8 mouse cellular contexts compared by ENCODE assay signal in the genomic region with DNA sequence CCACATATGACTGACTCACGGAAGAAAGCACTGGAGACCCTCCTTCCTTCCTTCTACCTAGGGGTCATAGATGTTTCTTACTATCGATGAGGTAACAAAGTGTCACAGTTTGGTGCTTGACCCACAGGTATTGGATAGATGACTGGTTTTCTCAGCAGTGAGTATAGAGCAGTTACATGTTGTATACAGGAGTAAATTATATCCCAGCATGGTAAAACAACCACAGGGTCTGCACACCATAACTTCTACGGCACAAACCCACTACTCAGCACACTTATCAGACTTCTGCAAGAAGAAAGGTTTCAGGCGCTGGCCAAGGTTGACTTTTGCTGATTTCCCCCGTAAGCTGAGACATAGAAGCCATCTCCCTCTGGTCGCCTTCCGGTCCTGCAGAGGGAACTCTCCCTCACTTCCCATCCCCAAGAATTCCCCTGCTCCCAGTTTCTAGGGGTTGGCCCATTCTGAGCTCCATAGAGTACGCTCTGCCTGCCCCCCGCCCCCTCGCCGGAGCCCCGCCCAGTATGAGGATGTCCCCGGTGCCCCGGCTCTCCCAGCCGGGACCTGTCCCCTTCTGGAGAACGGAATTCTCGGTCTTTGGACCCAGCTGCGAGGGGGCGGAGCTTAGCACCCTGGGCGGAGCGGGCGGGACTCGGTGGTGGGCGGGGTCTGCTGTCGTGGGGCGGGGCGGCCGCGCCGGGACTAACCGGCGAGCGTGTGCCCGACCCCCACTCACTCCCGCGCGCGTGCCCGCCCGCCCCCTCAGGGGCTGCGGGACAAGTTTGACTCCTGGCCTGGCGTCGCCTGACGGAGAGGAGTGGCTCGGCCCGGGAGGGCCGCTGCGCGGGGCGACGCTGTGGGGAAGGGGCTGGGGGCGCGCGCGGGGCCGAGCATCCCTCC. TPM values are rescaled to one million over a fixed set of nuclear protein-coding genes. Genes with fewer than 3 reads are reported as not detected.
DNase-seq lines count a peak whose midpoint lies in the region; ATAC-seq and TF ChIP-seq lines count a peak whose summit lies in the region.

A gene (plus strand): TSS at position 664 of the 897 bp plus-strand sequence.

- no peaks in the 10 kb centered on the region for H3K27me3 ChIP-seq in forebrain, embryonic 16.5 days (replicated peaks; ENCODE audit: control insufficient read depth, insufficient read depth, low read length)
- H3K27me3 ChIP-seq in neural tube, embryonic 14.5 days (ENCODE audit: control insufficient read depth, insufficient read depth, low read length), result no peaks in the 10 kb centered on the region

- H3K9ac ChIP-seq in ES-E14 (ENCODE audit: insufficient read depth, low read depth, low read length, poor library complexity, severe bottlenecking), result peak within 1 kb of the TSS; percentile 90
- peak within 1 kb of the TSS; percentile 76 for H3K9ac ChIP-seq in forebrain, embryonic 16.5 days (replicated peaks; ENCODE audit: low read depth, low read length)
- H3K9ac ChIP-seq in neural tube, embryonic 14.5 days (replicated peaks; ENCODE audit: low read depth, low read length), result peak within 1 kb of the TSS; percentile 80

- intact Hi-C loops in heart, postnatal 25 days (cut with DNase I), result loop anchor here (5.0 kb wide), 2 partner anchors 50 to 90 kb away; a partner anchor contains a TSS

- H3K36me3 ChIP-seq in ES-E14 (ENCODE audit: control insufficient read depth, insufficient read depth, low read length, poor library complexity, severe bottlenecking), result no peaks in the 10 kb centered on the region
- no peaks in the 10 kb centered on the region for H3K36me3 ChIP-seq in forebrain, embryonic 16.5 days (ENCODE audit: control insufficient read depth, insufficient read depth)
- H3K36me3 ChIP-seq in neural tube, embryonic 14.5 days (ENCODE audit: control insufficient read depth, insufficient read depth, low read length), result no peaks in the 10 kb centered on the region

- no peaks in the 10 kb centered on the region for H3K9me3 ChIP-seq in ES-E14 (ENCODE audit: control insufficient read depth, insufficient read depth, low read depth, low read length)
- no peaks in the 10 kb centered on the region for H3K9me3 ChIP-seq in forebrain, embryonic 16.5 days (ENCODE audit: control insufficient read depth, low read length)
- H3K9me3 ChIP-seq in neural tube, embryonic 14.5 days (ENCODE audit: control insufficient read depth, low read length), result no peaks in the 10 kb centered on the region

- H3K27ac ChIP-seq in ES-E14 (ENCODE audit: insufficient read depth, low read depth, low read length, poor library complexity, severe bottlenecking), result peak within 1 kb of the TSS; percentile 19; the same call in 1 of the 2 replicates
- peak within 1 kb of the TSS; percentile 37 for H3K27ac ChIP-seq in forebrain, embryonic 16.5 days (ENCODE audit: low read length)
- H3K27ac ChIP-seq in neural tube, embryonic 14.5 days (ENCODE audit: low read depth, low read length), result peak within 1 kb of the TSS; percentile 29; the same call in 1 of the 2 replicates

- peak within 1 kb of the TSS; percentile 70 to 100 for H3K4me3 ChIP-seq in ES-E14 (ENCODE audit: insufficient read depth in 1 of 2, low read depth in 1 of 2, low read length in 2 of 2, poor library complexity in 1 of 2, severe bottlenecking in 1 of 2)
- peak within 1 kb of the TSS; percentile 77 for H3K4me3 ChIP-seq in forebrain, embryonic 16.5 days (replicated peaks; ENCODE audit: low read length)
- peak within 1 kb of the TSS; percentile 81 for H3K4me3 ChIP-seq in neural tube, embryonic 14.5 days (ENCODE audit: low read depth, low read length)

- peak; percentile 86 for ATAC-seq in forebrain, embryonic 16.5 days
- peak; percentile 91 for ATAC-seq in neural tube, embryonic 14.5 days (ENCODE audit: low read depth)

- H3K4me1 ChIP-seq in ES-E14 (ENCODE audit: control insufficient read depth in 2 of 2, insufficient read depth in 2 of 2, low read length in 2 of 2, poor library complexity in 1 of 2), result peaks cover 1 to 3% of the 10 kb centered on the region in 2 experiments; a peak in 2 of 4 replicates
- H3K4me1 ChIP-seq in forebrain, embryonic 16.5 days (replicated peaks; ENCODE audit: control insufficient read depth, insufficient read depth, low read length), result peaks cover 15% of the 10 kb centered on the region
- no peaks in the 10 kb centered on the region; the same call in 1 of the 2 replicates for H3K4me1 ChIP-seq in neural tube, embryonic 14.5 days (ENCODE audit: control insufficient read depth, insufficient read depth, low read length)

- peak; percentile 75 for DNase-seq in ES-E14 (ENCODE audit: low read depth, low spot score)
- DNase-seq in cerebellum, adult 11-12 months, result peak; percentile 67
- DNase-seq in heart, postnatal 25 days (ENCODE audit: low spot score), result peak; percentile 78
- DNase-seq in layer of hippocampus, adult 18-20 months (ENCODE audit: low spot score in 2 of 2), result peak; percentile 73 to 83
- DNase-seq in lung, adult 18-20 months, result peak; percentile 89 to 91
- DNase-seq in testis, postnatal 10 days (ENCODE audit: low spot score), result peak; percentile 98

- WGBS in forebrain, embryonic 16.5 days, result 7% methylated on average over 30 of the region's 56 CpGs
- WGBS in neural tube, embryonic 14.5 days, result 5% methylated on average over 50 of the region's 56 CpGs

- in situ Hi-C loops in ES-E14 (cut with MboI; ENCODE audit: low sequenced_read_pairs in 2 of 2, unreplicated experiment in 2 of 2), result no loop called here

- H3K4me2 ChIP-seq in forebrain, embryonic 16.5 days (ENCODE audit: low read length), result peak within 1 kb of the TSS; percentile 89
- H3K4me2 ChIP-seq in neural tube, embryonic 14.5 days (ENCODE audit: low read depth, low read length), result peak within 1 kb of the TSS; percentile 86

TF ChIP-seq in ES-E14, 5 proteins besides CTCF, POLR2A, EP300 and RAD21:
- no peak for TF ChIP-seq CHD2 (IDR thresholded peaks at IDR 0.05; ENCODE audit: low read depth, low read length)
- no peak for TF ChIP-seq ZNF384 (IDR thresholded peaks at IDR 0.05; ENCODE audit: low read depth, low read length)
- TF ChIP-seq MAFK (IDR thresholded peaks at IDR 0.05; ENCODE audit: insufficient read depth, low read depth, low read length), result no peak
- no peak for TF ChIP-seq ZC3H11A (IDR thresholded peaks at IDR 0.05; ENCODE audit: borderline replicate concordance, low read depth, low read length)
- no peak for TF ChIP-seq HCFC1 (IDR thresholded peaks at IDR 0.05; ENCODE audit: borderline replicate concordance, insufficient read depth, low read length)

RNA-seq across cellular contexts. Expression of the gene that starts here (rescaled TPM):
- total RNA-seq in ES-E14 (2012; rRNA removed), result 5.0 and 5.2 TPM in 2 replicates
- 63.5 and 67.3 TPM in 2 replicates for polyA plus RNA-seq in forebrain, embryonic 16.5 days (2015; fragmentation: Nextera tagmentation; extraction: Ambion mirVana)
- total RNA-seq in heart, postnatal 25 days (2021), result 10 to 100 TPM; 13.9 to 14.3 TPM
- total RNA-seq in layer of hippocampus, adult 18-20 months (2021), result 10 to 100 TPM; 49.7 to 50.7 TPM
- 56.9 and 68.1 TPM in 2 replicates for polyA plus RNA-seq in neural tube, embryonic 14.5 days (2014; fragmentation: Nextera tagmentation; extraction: Ambion mirVana)

Comparison
In these comparisons a context has a peak if more than half of its experiments do, and no peak if none do; other contexts are left out.
1. Peak in every context shown above with its lines: DNase-seq, ATAC-seq, H3K4me3 ChIP-seq and H3K27ac ChIP-seq.